Mouse (Mus musculus): Measurements from ENCODE around the gene Etfdh. TPM values are rescaled to one million over a fixed set of nuclear protein-coding genes. Genes with fewer than 3 reads are reported as not detected.

Etfdh gene
- total RNA-seq, 4 experiments from 2014 or later, result 563 to 663 (median 598) TPM

Other genes with a start within 250 kb of the Etfdh start
- gene Fnip2, start 61.7 kb downstream of the Etfdh start, total RNA-seq (2022), result 10 to 100 TPM; 12.9 to 23.2 (median 16.2) TPM
- 10 to 100 TPM; 37.7 to 45.5 (median 41.7) TPM for gene Ppid, start 38.2 kb downstream of the Etfdh start, total RNA-seq (2022)
- gene 4930579G24Rik, start 421 bp downstream of the Etfdh start, total RNA-seq (2022), result 1 to 10 TPM; 1.6 to 1.7 (median 1.6) TPM
- gene Rxfp1, start 108.4 kb upstream of the Etfdh start, total RNA-seq (2022), result 1 to 10 TPM; 1.0 to 2.1 (median 2.0) TPM
- 10 to 100 TPM; 14.9 to 20.3 (median 16.1) TPM for gene Tmem144, start 223.3 kb upstream of the Etfdh start, total RNA-seq (2022)